Mouse (Mus musculus) heart, adult 18-20 months (tissue): Measurements from ENCODE around the gene Dnase2a. TPM values are rescaled to one million over a fixed set of nuclear protein-coding genes. Genes with fewer than 3 reads are reported as not detected.

Experiments used
- DNase-seq, 2 experiments: peaks; one replicate each; pipeline ENCODE4 v3.0.0; 2021 to 2022; ENCODE audit warnings: mixed read lengths in 1 of 2
- long read RNA-seq, 2 experiments: library from polyadenylated mRNA; stranded (forward); transcript quantifications; one replicate each; pipeline ENCODE4 v2.0.0; 2021
- total RNA-seq, 2 experiments: library from RNA; stranded (reverse); gene quantifications; 2 replicates each; pipeline ENCODE4 v1.2.3; 2021

Gene Dnase2a
- 10 to 100 TPM in 1 of 2 experiments, 1 to 10 TPM in 1; 9.5 to 11.0 TPM for total RNA-seq
- long read RNA-seq, experiment 1, partial matches to known transcripts: 1 of 16 reads
- long read RNA-seq, experiment 1, other reads (novel, unspliced or antisense): 12 of 16 reads
- long read RNA-seq, experiment 2, partial matches to known transcripts: 1 of 17 reads
- long read RNA-seq, experiment 2, other reads (novel, unspliced or antisense): 12 of 17 reads

DNA sequence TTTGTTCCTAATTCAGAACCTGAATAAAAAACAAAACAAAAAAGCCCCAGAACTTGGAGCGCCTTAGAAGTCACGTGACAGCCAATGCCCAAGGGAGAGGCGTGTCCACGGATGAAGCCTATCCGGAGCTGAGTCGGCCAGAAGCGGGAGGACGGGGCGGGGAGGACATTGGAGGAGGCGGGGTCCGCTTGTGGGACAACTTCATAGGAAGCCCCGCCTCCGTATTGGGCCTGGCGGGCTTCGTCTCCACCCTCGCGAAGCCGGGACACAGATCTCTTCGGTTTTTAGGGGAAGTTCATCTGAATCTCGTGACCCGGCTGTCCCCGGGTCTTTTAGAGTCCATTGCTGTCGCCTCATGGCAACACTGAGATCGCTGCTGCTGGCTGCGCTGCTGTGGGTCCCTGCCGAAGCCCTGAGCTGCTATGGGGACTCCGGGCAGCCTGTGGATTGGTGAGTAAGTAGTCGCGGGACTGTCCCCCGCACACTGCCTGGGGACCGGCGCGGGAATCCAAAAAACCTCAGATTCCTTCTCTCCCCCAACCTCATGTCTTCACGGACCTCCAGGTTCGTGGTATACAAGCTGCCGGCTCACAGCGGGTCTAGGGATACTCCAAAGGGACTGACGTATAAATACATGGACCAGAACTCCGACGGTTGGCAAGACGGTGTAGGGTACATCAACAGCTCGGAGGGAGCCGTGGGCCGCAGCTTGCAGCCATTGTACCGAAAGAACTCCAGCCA lies at the start of gene Dnase2a:
Dnase2a (plus strand) TSS at position 140 of the 741 bp plus-strand sequence.
- peak; percentile 98 to 99 for DNase-seq

DNA sequence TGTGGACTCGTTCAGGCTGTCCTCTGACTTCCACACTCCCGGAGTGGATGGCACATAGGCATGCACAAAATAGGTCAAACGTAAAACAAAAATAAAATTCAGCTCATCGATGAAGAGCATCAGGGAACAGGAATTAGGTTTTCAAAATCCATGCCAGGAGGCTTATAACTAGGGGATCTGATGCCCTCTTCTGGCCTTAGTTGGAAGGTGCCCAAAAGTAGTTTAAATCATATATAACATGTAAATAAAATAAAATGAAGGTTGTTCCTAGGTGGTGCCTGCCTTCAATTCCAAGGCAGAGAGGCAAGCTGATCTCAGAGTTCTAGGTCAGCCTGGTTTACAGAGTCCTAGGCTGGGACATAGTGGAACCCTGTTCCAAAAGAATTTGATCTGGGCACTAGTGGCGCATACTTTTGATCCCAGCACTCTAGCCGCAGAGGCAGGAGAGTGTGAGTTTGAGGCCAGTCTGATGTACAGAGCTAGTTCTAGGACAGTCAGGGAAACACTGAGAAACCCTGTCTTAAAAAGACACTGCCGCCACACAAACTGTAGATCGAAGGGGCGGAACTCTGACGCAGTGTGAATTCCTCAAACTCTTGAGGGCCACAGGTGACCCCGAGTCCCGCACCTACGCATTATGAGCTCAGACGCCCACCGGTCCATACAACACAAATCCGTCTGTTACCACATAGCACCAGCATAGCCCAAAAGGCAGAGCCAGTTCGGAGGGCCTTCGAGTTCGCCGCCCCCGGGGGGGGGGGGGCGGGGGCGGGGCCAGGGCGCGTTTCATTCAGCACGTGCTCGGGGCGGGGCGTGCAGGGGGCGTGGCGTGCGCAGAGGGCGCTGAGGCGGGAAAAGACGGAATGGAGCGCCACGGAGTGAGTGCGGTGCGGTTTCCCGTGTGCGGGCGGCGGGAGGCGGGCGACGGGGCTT lies 36.7 kb upstream of the Dnase2a start, which contains the start of gene Syce2:
Syce2 (plus strand) TSS at position 736 of the 933 bp plus-strand sequence.
- DNase-seq: peak; percentile 82 to 85

DNA sequence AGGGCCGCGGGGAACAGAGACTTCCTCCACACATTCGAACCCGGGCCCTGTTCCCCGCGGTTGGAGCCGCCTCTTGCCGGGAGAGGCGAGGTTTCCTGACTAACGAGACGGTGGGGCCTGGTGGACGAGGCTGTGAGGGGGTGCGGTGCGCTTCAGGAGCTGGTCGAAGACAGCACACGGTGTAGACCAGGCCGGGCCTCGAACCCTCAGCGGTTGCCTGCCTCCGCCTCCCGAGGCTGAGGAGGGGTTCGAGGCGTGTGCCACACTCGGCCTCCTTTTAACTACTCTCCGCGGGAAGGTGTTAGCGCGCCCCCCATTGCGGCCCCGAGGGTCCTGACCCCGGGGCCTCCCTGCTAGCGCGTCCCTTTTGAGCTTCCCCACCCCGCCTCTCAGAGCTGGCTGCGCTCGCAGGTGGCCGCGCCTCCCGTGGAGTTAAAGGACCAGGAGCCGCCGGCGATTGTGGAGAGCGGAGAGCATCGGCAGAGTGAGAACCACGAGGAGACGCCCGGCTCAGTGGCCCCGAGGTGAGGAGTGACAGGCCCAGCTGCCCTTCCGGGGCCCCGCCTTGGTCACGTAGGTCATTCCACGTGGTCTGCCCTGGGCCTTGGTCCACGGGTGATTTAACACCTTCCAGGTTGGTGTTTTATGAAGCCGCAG lies 35.9 kb upstream of the Dnase2a start:
- peak; percentile 14 to 28 for DNase-seq

DNA sequence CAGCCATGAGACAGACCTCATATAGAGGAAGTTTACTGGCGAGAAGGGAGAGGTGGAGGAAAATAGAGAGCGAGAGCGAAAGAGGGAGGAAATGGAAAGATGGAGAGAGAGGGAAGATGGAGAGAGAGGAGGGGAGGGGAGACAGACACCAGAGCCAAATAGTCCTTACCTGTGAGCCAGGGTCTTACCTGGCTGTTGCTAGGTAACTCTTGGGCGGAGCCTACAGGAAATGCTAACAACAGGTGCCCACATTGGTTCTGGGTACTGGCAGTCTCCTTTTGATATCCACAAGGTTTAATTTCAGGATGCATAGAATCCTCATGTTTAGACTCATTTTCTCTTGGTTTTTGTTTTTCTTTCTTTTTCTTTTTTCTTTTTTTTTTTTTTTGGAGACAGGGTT lies 35.3 kb upstream of the Dnase2a start:
- no peak for DNase-seq

DNA sequence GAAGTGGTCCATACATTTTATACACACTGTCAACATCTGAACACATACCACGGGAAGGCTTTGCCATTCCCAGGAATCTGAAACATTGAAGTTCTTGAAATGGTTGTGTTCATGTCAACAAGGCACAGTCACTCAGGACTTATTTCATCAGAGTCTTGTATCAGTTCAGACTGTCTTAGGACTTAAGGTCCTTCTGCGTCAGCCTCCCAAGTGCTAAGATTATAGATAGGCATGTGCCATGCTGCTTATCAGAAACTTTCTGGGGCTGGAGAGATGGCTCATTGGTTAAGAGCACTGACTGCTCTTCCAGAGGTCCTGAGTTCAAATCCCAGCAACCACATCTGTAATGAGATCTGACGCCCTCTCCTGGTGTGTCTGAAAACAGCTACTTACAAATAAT lies 34.0 kb upstream of the Dnase2a start:
- DNase-seq: no peak

DNA sequence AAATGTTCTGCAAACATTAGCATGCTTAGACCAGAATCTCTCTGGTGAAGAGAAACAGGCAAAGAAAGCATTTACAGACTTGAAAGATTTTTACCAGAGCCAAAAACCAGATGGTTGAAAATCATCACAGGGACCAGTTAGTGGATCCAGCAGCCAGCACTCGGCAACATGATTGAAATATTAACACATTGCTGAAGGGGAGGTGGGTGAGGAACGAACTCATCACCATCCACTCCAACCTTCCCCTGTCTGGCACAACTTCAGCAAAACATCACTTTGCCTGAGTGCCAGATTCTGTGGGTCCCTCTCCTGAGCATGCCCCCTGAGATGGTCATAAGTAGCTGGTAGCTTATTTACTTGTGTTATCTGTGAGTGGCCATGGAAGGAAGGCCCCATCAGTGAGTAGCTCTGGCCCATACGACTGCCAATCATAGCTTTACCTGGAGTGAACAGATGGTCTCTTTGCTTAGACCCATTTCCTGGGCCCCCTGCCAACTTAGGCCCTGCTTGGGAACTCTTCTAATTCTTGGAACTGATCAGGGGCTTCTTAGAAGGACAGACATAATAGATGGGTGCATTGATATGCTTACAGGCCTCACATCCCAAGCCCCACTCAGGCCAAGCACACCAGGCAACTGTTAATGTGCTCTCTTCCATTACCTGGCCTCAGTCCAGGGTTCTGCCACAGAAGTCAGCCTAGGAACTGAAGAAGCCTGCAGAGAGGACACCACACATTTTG lies 30.9 kb upstream of the Dnase2a start:
- no peak for DNase-seq

DNA sequence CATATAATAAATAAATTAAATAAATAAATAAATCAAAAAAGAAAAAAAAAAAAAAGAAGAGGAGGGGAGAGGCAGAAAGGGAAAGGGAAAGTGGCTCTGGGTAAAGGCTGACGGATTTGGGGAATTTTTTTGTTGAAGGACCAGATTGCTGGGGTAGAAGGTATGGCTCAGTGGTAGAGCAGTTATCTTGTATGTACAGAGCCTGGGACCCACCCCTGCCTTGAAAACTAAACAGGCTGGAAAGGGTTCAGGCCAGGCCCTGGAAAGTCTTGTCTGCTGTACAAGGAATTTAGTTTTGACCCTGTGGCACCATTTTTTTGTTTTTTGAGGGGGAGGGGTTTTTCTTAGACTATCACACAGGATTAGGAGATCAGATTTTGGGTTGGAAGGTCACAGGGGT lies 29.4 kb upstream of the Dnase2a start:
- DNase-seq: no peak

DNA sequence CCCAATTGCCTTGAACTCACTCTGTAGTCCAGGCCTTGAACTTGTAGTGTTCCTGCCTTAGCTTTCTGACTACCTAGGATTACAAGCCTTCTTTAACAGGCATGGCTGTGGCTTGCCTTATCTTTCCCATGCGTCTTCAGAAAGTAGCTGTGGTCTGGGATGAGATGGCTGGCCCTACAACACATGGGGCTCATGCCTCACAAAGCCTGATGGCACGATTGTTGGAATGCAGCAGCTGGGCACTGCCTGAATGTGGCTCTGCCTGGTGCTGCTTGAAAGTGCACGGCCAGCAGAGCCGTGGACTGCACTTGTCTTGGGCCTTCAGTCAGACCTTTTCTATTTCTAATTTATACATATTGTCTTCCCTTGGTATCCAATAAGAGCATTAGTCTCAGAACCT lies 23.6 kb upstream of the Dnase2a start:
- DNase-seq: no peak

DNA sequence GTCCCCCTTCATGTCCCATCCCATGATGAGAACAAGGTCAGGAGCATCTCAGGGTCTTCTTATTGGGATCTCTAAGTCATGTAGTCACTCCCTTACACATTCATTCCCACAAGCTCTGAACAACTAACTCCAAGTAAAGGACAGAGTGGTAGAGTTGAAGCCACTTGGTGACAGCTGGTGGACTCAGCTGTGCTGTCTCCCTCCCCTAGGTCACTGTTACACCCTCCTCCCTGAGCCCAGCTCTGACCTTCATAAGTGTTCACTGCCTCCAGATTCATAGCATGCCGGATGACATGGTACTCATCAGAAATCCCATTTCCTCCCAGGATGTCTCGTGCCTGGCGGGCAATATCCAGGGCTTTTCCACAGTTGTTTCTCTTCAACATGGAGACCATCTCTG lies 20.1 kb upstream of the Dnase2a start:
- DNase-seq: no peak

DNA sequence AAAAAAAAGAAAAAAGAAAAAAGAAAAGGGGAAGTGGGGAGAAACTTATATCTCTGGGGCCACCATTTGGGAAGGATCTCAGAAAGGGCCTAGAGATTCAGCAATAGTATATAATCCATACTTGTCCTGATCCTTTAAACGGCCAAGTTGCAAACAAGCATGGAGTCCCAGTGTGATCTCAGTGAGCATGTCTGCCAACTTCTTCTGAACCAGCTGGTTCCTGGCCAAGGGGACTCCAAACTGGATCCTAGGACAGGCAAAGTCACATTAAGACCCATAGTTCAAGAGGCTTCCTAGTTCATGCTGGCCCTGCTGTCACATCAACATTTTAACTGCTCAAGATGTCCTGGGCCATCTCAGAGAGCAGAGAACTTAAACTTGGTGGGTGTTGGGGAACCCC lies 19.2 kb upstream of the Dnase2a start:
- no peak for DNase-seq

DNA sequence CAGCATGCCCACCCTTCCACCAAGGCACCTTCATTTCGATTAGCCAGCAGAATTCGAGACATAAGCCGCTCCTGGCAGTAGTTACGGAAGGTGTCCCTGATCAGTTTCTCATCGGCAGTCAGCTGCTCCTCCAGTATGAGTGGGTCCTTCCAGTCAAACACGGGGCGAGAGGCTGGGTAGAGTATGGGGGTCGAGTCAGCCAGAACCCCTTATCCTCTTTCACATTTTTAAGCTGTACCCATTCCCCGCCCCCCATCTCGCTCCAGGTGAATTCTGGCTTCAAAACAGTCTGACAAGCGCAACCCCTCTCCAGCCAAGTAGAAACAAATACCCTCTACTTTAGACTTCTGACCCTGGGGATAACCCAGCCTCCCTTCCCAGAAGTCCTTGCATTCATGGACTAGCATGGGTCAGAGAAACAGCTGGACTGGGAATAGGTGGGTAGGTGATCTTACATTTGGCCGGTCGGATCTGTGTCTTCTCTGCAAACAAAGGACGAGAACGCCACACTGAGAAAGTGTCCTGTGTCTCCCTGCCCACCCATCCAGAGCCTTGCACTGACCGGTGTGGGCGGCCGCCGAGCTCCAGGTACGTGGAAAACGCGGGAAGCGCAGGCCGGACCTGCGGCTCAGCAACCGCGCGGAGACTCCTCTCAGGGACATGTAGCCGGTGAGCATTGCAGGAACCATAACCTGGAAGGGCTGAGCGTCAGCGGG lies 15.2 kb upstream of the Dnase2a start:
- no peak for DNase-seq

DNA sequence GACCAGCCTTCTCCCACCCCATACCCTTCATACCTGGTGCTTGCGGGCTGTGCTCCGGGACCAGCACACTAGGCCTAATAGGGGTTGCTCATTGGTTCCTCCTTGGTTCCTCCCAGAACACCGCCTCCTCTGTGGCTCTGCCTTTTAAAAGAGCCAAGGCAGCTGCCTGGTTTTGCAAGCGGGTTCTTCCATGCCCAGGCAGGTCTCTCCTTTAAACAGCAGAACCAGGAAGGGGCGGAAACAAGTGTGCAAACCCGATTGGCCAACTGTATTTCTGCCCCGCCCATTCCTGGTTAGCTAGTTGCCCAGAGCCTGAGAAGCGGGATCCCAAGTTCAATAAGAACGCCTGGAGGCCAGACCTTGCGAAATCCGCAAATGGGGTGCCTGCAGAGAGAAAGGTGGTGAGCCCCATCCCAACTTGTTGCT lies 14.6 kb upstream of the Dnase2a start, which contains the start of gene Gcdh:
Gcdh (minus strand) TSS at position 213 of the 426 bp plus-strand sequence.
- peak; percentile 96 to 98 for DNase-seq

DNA sequence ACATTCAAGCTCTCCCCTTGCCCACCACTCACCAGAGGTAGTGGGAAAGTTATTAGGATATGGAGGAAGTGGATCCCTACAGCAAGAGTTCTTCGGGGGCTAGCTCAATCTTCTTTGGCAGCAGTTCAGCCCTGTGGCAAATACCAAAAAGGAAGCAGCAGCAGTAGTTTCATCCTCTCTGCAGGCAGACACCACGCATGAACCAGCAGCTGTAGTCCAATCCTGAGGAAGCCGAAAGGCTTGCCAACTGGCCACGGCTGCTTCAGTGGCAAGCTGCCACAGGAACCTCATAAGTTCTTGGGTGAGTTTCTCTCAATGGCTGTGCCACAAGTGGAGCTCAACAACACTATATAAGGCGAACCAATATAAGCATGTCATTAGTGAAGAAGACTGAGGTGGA lies 12.4 kb upstream of the Dnase2a start:
- DNase-seq: no peak

DNA sequence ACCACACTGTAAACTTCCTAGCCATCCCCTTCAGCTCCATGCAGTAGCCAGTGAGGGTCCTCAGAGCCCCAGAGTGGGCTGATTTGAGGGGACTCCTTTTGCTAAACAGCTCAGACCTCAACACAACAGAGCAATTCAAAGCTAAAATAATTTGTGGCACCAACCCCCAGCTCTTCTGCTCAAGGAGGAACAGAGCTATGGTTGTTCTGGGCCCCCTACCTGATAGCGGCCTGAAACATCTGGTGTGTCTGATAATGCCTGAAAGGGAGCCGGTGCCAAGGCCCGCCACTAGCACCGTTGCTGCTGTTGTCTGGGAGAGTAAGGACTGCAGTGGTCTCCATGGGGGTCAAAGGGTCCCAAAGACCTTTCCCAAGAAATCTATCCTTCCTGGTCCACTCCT lies 7.3 kb upstream of the Dnase2a start:
- no peak for DNase-seq

DNA sequence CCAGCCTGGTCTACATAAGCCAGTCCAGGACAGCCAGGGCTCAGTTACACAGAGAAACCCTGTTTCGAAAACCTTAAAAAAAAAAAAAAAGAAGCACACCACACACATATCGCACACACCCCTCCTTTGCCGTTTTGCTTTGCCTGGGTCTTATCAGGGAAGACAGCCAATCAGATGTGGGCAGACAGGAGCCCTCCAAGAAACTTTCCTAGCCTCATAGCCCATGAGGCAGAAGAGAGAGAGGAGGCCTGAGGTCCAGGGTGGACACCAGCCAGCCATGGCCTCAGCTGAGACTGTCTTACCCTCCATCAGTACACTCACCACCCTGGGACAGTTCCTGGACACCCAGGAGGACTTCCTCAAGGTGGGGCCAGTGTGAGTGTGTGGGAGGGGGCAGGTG lies 6.6 kb upstream of the Dnase2a start, which contains the start of gene Klf1:
Klf1 (plus strand) TSS at position 177 of the 400 bp plus-strand sequence.
- no peak for DNase-seq

DNA sequence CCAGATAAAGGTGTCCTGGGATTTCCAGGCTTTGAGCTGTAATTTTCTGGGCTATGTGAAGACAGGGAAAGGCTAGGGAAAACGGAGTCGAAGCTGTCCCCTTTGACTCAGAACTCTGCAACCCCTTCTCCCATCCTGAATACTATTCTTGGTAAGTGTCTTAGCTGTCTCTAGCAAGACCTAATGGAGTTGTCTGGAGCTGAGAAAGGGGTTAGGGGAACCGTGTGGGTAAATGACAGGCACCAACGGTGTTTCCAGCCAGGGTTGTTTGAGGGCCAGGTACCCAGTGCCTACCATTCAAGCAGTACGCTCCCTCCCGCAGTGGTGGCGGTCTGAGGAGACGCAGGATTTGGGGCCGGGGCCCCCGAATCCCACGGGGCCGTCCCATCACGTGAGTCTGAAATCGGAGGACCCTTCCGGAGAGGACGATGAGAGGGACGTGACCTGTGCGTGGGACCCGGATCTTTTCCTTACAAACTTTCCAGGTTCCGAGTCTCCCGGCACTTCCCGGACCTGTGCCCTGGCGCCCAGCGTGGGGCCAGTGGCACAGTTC lies 5.9 kb upstream of the Dnase2a start:
- DNase-seq: no peak

DNA sequence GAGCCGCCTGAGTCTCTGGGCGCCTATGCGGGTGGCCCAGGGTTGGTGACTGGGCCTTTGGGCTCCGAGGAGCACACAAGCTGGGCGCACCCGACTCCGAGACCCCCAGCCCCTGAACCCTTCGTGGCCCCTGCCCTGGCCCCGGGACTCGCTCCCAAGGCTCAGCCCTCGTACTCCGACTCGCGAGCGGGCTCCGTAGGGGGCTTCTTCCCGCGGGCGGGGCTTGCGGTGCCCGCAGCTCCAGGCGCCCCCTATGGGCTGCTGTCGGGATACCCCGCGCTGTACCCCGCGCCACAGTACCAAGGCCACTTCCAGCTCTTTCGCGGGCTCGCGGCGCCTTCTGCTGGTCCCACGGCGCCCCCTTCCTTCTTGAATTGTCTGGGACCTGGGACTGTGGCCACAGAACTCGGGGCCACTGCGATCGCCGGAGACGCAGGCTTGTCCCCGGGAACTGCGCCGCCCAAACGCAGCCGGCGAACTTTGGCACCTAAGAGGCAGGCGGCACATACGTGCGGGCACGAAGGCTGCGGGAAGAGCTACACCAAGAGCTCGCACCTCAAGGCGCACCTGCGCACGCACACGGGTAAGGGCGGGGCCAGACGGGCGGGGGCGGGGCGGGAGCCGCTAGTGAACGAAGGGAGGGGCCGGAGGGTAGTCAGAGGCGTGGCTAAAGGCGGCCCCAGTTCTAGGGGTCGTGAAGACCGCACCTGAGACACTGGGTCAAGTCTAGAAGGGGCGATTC lies 5.3 kb upstream of the Dnase2a start:
- DNase-seq: peak; percentile 92 to 93

DNA sequence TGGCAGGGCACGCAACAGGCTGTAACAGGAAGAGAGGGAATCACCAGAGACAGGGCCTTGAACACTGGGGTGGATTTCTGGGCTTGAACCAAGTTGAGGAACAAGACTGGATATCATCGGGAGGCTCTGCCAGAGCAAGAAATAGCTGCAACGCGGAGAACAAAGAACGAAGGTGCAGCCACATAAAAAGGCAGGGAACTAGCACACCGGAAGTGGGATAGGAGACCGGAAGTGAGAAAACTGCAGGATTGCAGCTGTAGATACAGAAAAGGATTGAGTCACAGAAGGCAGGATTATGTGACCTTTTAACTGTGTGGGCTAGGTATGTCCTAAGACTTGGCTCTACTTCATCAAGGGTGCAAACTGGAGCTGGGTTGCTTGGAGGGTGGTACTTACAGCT lies 4.0 kb upstream of the Dnase2a start:
- no peak for DNase-seq

DNA sequence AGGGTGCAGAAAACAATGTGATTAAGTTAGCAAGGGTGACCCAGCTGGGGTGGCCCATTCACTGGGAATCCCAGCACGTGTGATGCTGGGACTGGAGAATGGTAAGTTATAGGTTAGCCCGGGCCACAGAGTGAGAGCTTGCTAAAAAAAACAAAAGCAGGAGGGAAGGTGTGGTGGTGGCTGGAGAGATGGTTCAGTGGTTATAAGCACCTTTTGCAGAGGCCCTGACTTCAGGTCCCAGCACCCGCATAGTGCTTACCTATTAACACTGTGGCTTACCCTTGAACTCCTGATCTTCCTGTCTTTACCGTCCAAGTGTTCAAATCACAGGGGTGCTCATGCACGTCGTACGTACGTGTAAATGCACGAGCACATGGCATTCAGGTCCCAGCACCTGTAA lies 1.3 kb upstream of the Dnase2a start:
- DNase-seq: no peak

DNA sequence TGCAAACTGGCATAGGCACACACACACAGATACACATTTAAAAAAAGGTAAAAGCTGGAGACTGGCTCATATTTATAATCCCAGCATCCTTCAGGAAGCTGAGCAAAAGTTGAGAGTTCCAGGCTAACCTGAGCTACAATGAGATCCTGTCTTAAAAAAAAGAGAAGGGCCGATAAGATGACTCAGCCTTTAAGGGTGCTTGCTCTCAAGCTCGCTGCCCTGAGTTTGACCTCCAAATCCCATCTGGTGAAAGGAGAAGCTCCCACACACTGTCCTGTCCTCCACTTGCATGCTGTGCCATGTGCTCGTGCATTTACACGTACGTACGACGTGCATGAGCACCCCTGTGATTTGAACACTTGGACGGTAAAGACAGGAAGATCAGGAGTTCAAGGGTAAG lies 867 bp upstream of the Dnase2a start:
- DNase-seq: no peak
